Mouse (Mus musculus) neutrophil, adult 5-6 weeks (primary cell): ENCODE results near the gene Pou6f1. TPM values are rescaled to one million over a fixed set of nuclear protein-coding genes. Genes with fewer than 3 reads are reported as not detected.
A peak's percentile ranks its signal among the peaks of the same experiment; 100 is the strongest.
"Not testable (repeated sequence)": the region's sequence is repeated elsewhere in the genome, so short reads cannot be mapped to it uniquely, and the experiment has no call there.

ENCODE experiments used
- ATAC-seq: fragments of 151-379, 151-347 bp; 2 replicates; pipeline ENCODE4 v1.8.0; 2017; ENCODE audit warnings: mild to moderate bottlenecking, moderate TSS enrichment; ENCODE audit not compliant: insufficient number of reproducible peaks, poor library complexity, low FRiP score, severe bottlenecking; ENCODE audit errors: extremely low read depth
- total RNA-seq: library from RNA; stranded (forward); fragments of 200-1000 nt; gene quantifications from 2 replicates; pipeline ENCODE4 v1.2.3, GENCODE M21; 2017

Pou6f1 gene
- total RNA-seq, 1 experiment from 2014 or later = 27.8 TPM

DNA sequence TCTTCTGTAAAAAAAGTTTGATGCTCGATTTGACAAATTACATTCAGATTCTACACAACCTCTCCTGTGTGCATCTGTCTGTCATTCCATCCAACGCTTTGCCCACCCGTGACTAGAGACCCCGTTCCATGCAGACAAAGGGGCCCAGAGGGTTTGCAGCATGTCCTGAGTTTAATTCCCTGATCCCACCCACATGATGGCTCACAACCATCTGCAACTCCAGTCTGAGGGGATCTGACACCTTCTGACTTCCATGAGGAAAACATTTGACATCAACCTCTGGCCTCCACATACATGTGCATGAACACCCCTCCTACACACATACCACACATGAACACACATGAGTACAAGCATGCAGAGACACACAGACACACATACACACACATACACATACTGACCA, 58.4 kb downstream of the Pou6f1 start:
- no peak for ATAC-seq

DNA sequence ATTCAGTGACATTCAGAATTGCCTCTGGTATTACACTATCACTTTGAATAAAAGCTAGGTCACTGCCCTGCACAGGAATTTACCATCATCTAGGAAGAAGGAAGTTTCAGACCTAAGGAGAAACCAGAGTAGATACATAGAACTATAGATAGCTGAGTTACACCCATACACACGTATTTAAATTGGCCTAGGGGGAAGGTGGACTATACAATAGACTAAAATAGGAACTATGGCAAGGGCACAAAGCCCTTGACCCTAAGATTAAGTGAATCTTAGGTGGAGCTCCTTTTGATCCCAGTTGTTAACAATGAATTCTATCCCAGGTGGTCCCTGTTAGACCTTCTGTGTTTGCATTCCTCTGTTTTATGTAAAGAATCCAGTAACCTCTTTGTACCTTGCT, 58.8 kb downstream of the Pou6f1 start:
- not testable (repeated sequence) for ATAC-seq

DNA sequence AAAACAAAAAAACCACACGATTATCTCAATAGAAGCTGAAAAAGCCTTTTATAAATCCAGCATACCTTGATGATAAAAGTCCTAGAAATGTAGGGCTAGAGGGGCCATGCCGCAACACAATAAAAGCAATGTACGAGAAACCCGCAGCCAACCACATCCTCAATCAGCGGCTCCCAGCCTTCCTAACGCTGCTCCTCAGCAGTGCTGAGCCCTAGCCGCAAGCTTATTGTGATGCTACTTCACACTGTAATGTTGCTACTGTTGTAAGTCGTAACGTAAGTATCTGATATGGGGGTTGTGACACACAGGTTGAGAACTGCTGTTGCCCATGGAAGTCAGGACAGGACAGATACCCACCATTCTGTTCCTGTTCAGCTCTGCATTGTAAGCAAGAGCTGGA, 60.4 kb downstream of the Pou6f1 start:
- ATAC-seq = no peak

DNA sequence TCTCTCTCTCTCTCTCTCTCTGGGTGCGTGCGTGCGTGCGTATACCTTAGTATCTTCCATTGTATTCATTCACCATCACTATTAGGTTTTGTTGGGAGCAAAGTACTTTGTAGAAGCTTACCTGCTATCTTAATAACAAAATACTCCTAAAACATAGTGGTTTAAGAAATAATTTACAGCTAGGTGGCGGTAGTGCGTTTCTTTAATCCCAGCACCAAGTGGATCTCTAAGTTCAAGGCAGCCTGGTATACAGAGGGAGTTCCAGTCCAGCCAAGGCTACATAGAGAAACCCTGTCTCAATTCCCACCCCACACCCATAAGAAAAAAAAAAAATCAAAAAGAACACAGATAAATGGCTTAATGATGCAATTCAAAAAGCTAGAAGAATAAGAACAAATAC, 61.9 kb downstream of the Pou6f1 start:
- ATAC-seq = peak; percentile 56; the same call in 1 of the 2 replicates

DNA sequence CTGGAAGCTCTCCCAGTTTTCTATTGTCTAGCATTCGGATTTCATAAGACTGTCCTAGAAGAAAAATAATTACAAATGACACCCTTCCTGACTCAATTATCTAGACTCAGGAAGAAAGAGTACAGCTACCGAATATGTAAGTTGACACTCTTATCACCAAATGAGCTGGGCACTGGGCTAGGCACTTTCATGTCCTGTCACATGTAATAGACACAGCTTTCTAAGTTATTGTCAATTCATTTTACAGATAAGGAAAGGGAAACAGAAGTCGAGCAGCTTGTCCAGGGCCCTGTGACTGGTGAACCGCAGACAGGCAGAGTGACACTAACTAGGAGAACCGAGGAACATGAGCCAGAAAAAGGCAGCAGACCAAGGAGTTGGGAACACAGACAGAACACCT, 71.9 kb downstream of the Pou6f1 start:
- no peak for ATAC-seq

DNA sequence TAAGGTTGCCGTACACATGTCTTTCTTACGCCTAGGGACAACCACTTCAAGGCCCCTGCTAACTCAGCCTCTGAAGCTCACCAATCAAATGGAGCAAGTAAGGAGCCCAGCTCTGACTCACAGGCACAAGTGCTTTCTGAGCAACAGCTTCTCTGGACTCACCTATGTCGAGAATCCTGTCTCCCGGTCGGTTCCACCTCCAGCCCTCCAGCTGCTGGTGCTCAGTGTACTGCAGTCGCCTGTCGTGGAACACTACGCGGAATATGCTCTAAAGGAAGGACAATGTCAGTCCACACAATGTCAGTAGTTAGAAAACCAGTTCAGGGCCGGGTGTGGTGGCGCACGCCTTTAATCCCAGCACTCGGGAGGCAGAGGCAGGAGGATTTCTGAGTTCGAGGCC, 74.4 kb downstream of the Pou6f1 start:
- ATAC-seq = no peak

Other genes with a start within 250 kb of the Pou6f1 start
- not detected in 2 replicates for gene Methig1, start 246.8 kb downstream of the Pou6f1 start, total RNA-seq
- not detected in 2 replicates for gene Mettl7a2, start 246.8 kb downstream of the Pou6f1 start, total RNA-seq
- not detected in 2 replicates for gene Higd1c, start 235.4 kb downstream of the Pou6f1 start, total RNA-seq
- gene Gm5475, start 177.8 kb downstream of the Pou6f1 start, total RNA-seq = not detected in 2 replicates
- gene Slc11a2, start 174.9 kb downstream of the Pou6f1 start, total RNA-seq = 7.6 and 7.9 TPM in 2 replicates
- 28.9 and 30.2 TPM in 2 replicates for gene Letmd1, start 131.0 kb downstream of the Pou6f1 start, total RNA-seq
- 2.9 and 3.1 TPM in 2 replicates for gene Csrnp2, start 104.5 kb downstream of the Pou6f1 start, total RNA-seq
- 6.5 and 12.8 TPM in 2 replicates for gene Tfcp2, start 48.0 kb downstream of the Pou6f1 start, total RNA-seq
- gene Dazap2, start 15.4 kb upstream of the Pou6f1 start, total RNA-seq = 376 and 417 TPM in 2 replicates
- 6.1 and 9.2 TPM in 2 replicates for gene Smagp, start 37.0 kb upstream of the Pou6f1 start, total RNA-seq
- gene Bin2, start 69.6 kb upstream of the Pou6f1 start, total RNA-seq = 473 and 506 TPM in 2 replicates
- gene Cela1, start 87.9 kb upstream of the Pou6f1 start, total RNA-seq = 2.8 TPM in 1 of 2 replicates, not detected in the other
- gene Galnt6, start 129.4 kb upstream of the Pou6f1 start, total RNA-seq = 32.4 and 33.1 TPM in 2 replicates
- 2.7 and 5.6 TPM in 2 replicates for gene Slc4a8, start 161.8 kb upstream of the Pou6f1 start, total RNA-seq